ENCODE assay signal across 10 mouse cellular contexts in the genomic region with DNA sequence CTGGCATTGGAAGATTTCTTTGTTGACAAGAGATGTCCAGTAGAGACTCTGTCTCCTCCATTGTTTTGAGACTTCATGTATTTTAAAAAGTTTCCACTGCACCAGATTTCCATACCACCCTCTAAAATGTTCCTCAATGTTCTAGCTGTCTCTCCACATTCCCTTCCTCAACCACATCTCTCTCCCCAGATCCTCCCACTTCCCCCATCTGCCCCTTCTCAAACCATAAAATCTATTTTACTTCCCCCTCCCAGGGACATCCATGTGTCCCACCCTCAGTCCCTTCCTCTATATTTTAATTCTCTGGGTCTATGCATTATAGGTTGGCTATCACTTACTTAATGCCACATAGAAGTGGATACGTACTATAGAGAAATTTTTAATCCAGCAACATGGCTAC.
"Had no signal": no experiment of that assay in that cellular context is flagged by ENCODE, and none has a peak within 500 bp of the region (broad histone marks: within the 10 kb centered on the region; RNA-seq: fewer than 3 reads in every experiment).

No protein-coding gene starts in this region.

- ATAC-seq: midbrain, embryonic 13.5 days; midbrain, embryonic 15.5 days had no signal

- DNase-seq: lung, adult 18-20 months; lung, embryonic 14.5 days; lung, postnatal 14 days; lung, postnatal 36 days; right cerebral cortex, postnatal 14 days; thymus, adult 2 months; thymus, postnatal 25 days; thymus, postnatal 4 days had no signal
